Mouse (Mus musculus) thymus, adult 2 months (tissue): ENCODE measurements around the gene Hist1h4d. TPM values are rescaled to one million over a fixed set of nuclear protein-coding genes. Genes with fewer than 3 reads are reported as not detected.
A peak's percentile ranks its signal among the peaks of the same experiment; 100 is the strongest.
"Not testable (repeated sequence)": the region's sequence is repeated elsewhere in the genome, so short reads cannot be mapped to it uniquely, and the experiment has no call there.

ENCODE experiments used
- DNase-seq: peaks from one replicate; pipeline ENCODE4 v3.0.0; 2021
- H3K27ac ChIP-seq: fragments of 200-500 bp; 2 replicates; pipeline ENCODE4 v1.5.1; 2012; ENCODE audit warnings: low read length, control low read depth; ENCODE audit not compliant: control insufficient read depth, insufficient read depth
- H3K27me3 ChIP-seq: fragments of 200-500 bp; 2 replicates; pipeline ENCODE4 v1.6.1; 2012; ENCODE audit warnings: mild to moderate bottlenecking, low read length, moderate library complexity, mixed read lengths; ENCODE audit not compliant: control insufficient read depth, insufficient read depth
- H3K36me3 ChIP-seq: fragments of 200-500 bp; 2 replicates; pipeline ENCODE4 v1.6.1; 2012; ENCODE audit warnings: mild to moderate bottlenecking, low read length, moderate library complexity; ENCODE audit not compliant: control insufficient read depth, insufficient read depth
- H3K4me1 ChIP-seq: fragments of 200-500 bp; replicated peaks from 2 replicates; pipeline ENCODE4 v1.6.1; 2012; ENCODE audit warnings: low read length; ENCODE audit not compliant: control insufficient read depth, insufficient read depth
- H3K4me3 ChIP-seq: fragments of 200-500 bp; 2 replicates; pipeline ENCODE4 v1.5.1; 2012; ENCODE audit warnings: mild to moderate bottlenecking, low read length, control low read depth, moderate library complexity; ENCODE audit not compliant: control insufficient read depth, insufficient read depth
- CTCF ChIP-seq: fragments of 200-500 bp; IDR thresholded peaks from 2 replicates; pipeline ENCODE4 v1.5.1; 2012; ENCODE audit warnings: mild to moderate bottlenecking, control low read depth, low read length, moderate library complexity, borderline replicate concordance; ENCODE audit not compliant: control insufficient read depth, poor library complexity, insufficient read depth; ENCODE audit errors: extremely low read depth
- POLR2A ChIP-seq: fragments of 200-500 bp; IDR thresholded peaks from 2 replicates; pipeline ENCODE4 v1.6.1; 2012; ENCODE audit warnings: mild to moderate bottlenecking, low read length, control low read depth, moderate library complexity; ENCODE audit not compliant: control insufficient read depth, poor library complexity, insufficient read depth; ENCODE audit errors: extremely low read depth
- WGBS: fragments of 180-500 bp; shearing (Covaris S2); methylation state at CpG from one replicate; pipeline ENCODE4 v1.1.7; 2018; 5-methylcytosine and 5-hydroxymethylcytosine counted together
- polyA plus RNA-seq: library from polyadenylated mRNA; depleted of rRNA; stranded (reverse); fragments of >200 nt; gene quantifications from 2 replicates; pipeline ENCODE4 v1.2.3, GENCODE M21; 2012; rRNA removed

The Hist1h4d gene
- polyA plus RNA-seq, 1 experiment: 115 TPM

DNA sequence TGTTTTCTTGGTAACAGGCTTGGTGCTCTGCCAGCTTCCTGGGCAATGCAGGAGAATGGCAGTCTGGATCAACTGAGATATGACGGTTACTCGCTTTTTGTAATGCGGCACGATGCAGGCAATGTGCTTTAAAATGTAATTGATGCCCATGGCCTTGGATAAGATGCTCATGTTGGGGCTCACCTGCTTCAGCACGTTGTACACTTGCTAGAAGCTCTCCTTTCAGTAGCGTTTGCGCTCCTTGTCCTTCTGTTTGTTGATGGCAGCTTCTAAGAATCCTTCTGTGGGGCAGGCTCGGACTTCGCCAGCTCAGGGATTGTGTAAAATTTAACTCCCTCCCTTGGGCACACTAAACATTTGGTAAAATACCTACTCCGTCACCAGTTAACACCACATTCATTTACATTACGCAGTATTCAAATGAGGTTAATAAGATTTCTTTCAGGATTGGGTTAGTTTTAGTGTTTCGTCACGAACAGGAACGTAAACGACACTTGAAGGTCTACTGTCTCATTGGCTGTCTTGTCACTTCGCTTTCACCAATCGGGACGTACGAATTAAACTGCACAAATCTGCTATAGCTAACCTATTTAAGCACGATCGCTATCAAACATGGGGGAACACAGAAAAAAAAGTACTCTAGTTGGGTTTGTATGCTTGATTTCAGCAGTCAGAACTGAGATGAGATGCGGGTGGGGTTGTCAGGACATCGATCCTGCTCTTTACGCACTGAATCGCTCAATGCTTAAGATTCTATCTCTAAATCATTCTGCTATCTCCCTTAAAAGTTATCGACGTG, 39.5 kb downstream of the Hist1h4d start, which contains the start of gene Hist1h2be:
Hist1h2be (minus strand) TSS at position 392 of the 799 bp plus-strand sequence.
- peak; percentile 61 for DNase-seq
- under 1% methylated on average over 27 of the region's 27 CpGs for WGBS
- Histone ChIP-seq H3K27me3 (no peaks in the 10 kb centered on the region), H3K4me1 (peaks cover 2% of the 10 kb centered on the region; the same call in 1 of the 2 replicates), H3K27ac (peak within 1 kb of the TSS; percentile 99), H3K4me3 (peak within 1 kb of the TSS; percentile 67), H3K36me3 (no peaks in the 10 kb centered on the region)
- TF ChIP-seq CTCF: no peak
- TF ChIP-seq POLR2A: no peak

DNA sequence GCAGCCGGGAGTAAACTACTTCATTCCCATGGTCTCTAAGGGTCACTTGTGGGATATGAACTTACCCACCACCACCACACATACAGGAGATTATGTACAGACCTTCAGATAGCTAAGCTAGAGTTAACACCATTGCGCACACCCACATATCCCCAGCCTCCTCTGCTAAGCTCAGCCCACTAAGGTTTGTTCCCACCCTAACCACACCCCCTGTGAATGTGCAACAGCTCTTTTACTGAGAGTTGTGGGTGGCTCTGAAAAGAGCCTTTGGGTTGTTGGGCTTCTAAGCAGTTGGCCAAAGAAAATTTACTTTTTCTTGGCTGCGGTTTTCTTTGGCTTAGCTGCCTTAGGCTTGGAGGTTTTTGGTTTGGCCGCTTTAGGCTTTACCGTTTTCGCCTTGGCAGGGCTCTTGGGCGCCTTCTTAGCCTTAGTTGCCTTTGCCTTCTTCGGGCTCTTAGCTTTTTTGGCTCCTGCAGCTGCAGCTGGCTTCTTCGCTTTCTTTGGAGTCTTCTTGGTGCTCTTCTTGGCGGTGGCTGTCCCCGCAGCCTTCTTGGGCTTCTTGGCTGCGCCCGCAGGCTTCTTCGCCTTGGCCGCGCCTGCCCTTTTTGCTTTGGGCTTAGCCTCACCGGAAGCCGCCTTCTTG, 40.3 kb downstream of the Hist1h4d start:
- H3K4me1 ChIP-seq: peaks cover 2% of the 10 kb centered on the region; the same call in 1 of the 2 replicates
- H3K36me3 ChIP-seq: no peaks in the 10 kb centered on the region
- under 1% methylated on average over 18 of the region's 18 CpGs for WGBS
- no peak for TF ChIP-seq POLR2A
- TF ChIP-seq CTCF: no peak
- peak; percentile 70 for DNase-seq
- H3K4me3 ChIP-seq: peak overlapping the region; percentile 67
- H3K27ac ChIP-seq: peak overlapping the region; percentile 99
- no peaks in the 10 kb centered on the region for H3K27me3 ChIP-seq

DNA sequence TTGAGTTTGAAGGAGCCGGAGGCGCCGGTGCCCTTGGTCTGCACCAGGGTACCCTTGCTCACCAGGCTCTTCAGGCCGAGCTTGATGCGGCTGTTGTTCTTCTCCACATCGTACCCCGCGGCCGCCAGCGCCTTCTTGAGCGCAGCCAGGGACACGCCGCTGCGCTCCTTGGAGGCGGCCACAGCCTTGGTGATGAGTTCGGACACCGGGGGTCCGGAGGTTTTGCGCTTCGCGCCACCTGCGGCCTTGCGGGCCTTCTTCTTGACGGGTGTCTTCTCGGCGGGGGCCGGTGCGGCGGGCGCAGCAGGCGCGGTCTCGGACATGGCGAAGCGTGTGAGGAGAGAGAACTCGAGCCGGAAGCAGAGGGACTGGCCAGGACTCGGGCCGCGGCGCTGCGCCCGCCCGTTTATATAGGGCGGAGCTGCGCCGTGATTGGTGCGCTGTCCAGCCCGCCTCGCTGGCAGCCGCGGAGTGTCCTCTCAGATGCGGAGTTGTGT, 40.8 kb downstream of the Hist1h4d start, which contains the start of gene Hist1h1e:
Hist1h1e (minus strand) TSS at position 384 of the 497 bp plus-strand sequence.
- H3K4me3 ChIP-seq: peak within 1 kb of the TSS; percentile 67
- H3K4me1 ChIP-seq, H3K27me3 ChIP-seq, H3K36me3 ChIP-seq: not testable (repeated sequence)
- TF ChIP-seq POLR2A (peak; percentile 91), CTCF (0 out of 2 replicates have a peak, but pooled peaks have one; percentile 39)
- under 1% methylated on average over 52 of the region's 53 CpGs for WGBS
- peak within 1 kb of the TSS; percentile 99 for H3K27ac ChIP-seq
- peak; percentile 86 for DNase-seq

DNA sequence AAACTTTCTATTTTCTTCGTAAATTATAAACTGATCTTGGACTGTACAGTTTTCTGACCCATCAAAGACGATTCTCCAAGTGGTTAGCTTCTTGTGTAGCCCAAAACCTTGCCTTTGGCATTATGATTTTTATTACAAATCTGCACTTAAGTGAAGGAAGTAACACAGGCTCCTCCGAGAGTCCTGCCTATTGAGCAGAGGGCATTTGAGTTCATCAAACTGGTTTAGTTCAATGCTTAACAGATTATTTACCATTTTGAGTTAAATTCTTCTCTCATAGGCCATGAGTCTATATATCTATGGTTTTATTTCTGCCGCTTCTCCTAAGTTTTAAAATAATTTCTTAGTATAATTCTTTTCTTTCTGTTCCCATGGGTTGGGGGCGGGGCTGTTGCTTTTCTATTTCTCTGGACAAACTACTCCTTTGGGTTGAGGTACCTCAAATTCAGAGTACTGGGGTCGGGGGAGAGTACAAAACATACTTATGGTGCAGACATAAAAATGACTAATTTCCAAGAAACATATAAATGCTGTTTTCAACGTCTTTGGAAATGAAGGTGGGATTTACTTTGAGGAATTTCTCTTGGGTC, 41.6 kb downstream of the Hist1h4d start:
- 27% methylated on average over 7 of the region's 7 CpGs for WGBS
- Histone ChIP-seq H3K4me1 (peaks cover 2% of the 10 kb centered on the region; the same call in 1 of the 2 replicates), H3K36me3 (no peaks in the 10 kb centered on the region), H3K27me3 (no peaks in the 10 kb centered on the region), H3K27ac (no peak overlapping the region; the same call in 1 of the 2 replicates), H3K4me3 (no peak overlapping the region)
- peak; percentile 23 for DNase-seq
- TF ChIP-seq CTCF: no peak
- no peak for TF ChIP-seq POLR2A

DNA sequence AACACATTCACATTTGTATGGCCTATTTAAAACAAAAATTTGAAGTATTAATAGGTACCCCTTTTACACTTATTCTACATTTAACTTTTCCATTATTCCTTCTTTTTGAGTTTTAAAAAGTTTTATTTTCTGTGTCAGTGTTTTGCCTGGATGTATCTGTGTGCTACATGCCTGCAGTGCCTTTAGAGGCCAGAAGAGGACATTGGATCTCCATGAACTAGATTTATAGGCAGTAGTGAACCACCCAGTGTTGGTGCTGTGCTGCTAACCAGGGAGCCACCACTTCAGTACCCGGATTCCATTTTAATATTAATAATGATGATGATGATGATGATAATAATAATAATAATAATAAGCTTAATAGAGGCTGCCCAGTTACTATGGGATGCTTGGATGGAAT, 49.3 kb downstream of the Hist1h4d start:
- H3K4me1 ChIP-seq: no peaks in the 10 kb centered on the region
- H3K27ac ChIP-seq: no peak overlapping the region
- no peak overlapping the region for H3K4me3 ChIP-seq
- H3K27me3 ChIP-seq: no peaks in the 10 kb centered on the region
- no peak for DNase-seq
- no peaks in the 10 kb centered on the region for H3K36me3 ChIP-seq
- 8% methylated on average over 1 of the region's 1 CpGs for WGBS
- TF ChIP-seq POLR2A: no peak
- no peak for TF ChIP-seq CTCF

Other genes starting within 250 kb of the Hist1h4d start
- gene Zfp322a, start 212.4 kb upstream of the Hist1h4d start, polyA plus RNA-seq: 2.4 and 3.7 TPM in 2 replicates
- gene Abt1, start 157.7 kb upstream of the Hist1h4d start, polyA plus RNA-seq: 4.2 and 4.5 TPM in 2 replicates
- 0.05 and 0.15 TPM in 2 replicates for gene Btn1a1, start 115.7 kb upstream of the Hist1h4d start, polyA plus RNA-seq
- gene Btn2a2, start 92.7 kb upstream of the Hist1h4d start, polyA plus RNA-seq: 0.23 and 0.27 TPM in 2 replicates
- gene Hist1h4h, start 50.5 kb upstream of the Hist1h4d start, polyA plus RNA-seq: 150 and 182 TPM in 2 replicates
- 4,070 and 5,945 TPM in 2 replicates for gene Hist1h2af, start 47.7 kb upstream of the Hist1h4d start, polyA plus RNA-seq
- 496 and 661 TPM in 2 replicates for gene Hist1h3g, start 46.2 kb upstream of the Hist1h4d start, polyA plus RNA-seq
- 37.8 and 51.2 TPM in 2 replicates for gene Hist1h2bh, start 38.2 kb upstream of the Hist1h4d start, polyA plus RNA-seq
- gene Hist1h3f, start 37.5 kb upstream of the Hist1h4d start, polyA plus RNA-seq: 72.3 and 87.8 TPM in 2 replicates
- 208 and 221 TPM in 2 replicates for gene Hist1h4f, start 29.9 kb upstream of the Hist1h4d start, polyA plus RNA-seq
- 1.9 and 2.9 TPM in 2 replicates for gene Hist1h1d, start 28.3 kb upstream of the Hist1h4d start, polyA plus RNA-seq
- 245 and 339 TPM in 2 replicates for gene Hist1h3e, start 19.2 kb upstream of the Hist1h4d start, polyA plus RNA-seq
- 174 and 210 TPM in 2 replicates for gene Hist1h2ae, start 10.4 kb upstream of the Hist1h4d start, polyA plus RNA-seq
- 523 and 578 TPM in 2 replicates for gene Hist1h2bg, start 10.2 kb upstream of the Hist1h4d start, polyA plus RNA-seq
- 277 and 362 TPM in 2 replicates for gene Hist1h2bf, start 7.4 kb upstream of the Hist1h4d start, polyA plus RNA-seq
- 76.8 and 109 TPM in 2 replicates for gene Hist1h2ad, start 7.2 kb upstream of the Hist1h4d start, polyA plus RNA-seq
- gene Hist1h3d, start 5.8 kb upstream of the Hist1h4d start, polyA plus RNA-seq: 161 and 207 TPM in 2 replicates
- gene Hist1h2be, start 39.5 kb downstream of the Hist1h4d start, polyA plus RNA-seq: 14.4 and 19.9 TPM in 2 replicates
- 9.4 and 18.5 TPM in 2 replicates for gene Hist1h1e, start 41.0 kb downstream of the Hist1h4d start, polyA plus RNA-seq
- 11.0 and 12.9 TPM in 2 replicates for gene Hist1h2ac, start 102.3 kb downstream of the Hist1h4d start, polyA plus RNA-seq
- 153 and 154 TPM in 2 replicates for gene Hist1h2bc, start 102.6 kb downstream of the Hist1h4d start, polyA plus RNA-seq
- 0.11 TPM in 1 of 2 replicates, not detected in the other for gene Hist1h1t, start 114.2 kb downstream of the Hist1h4d start, polyA plus RNA-seq
- 69.8 and 70.6 TPM in 2 replicates for gene Hist1h4c, start 116.9 kb downstream of the Hist1h4d start, polyA plus RNA-seq
- gene Hfe, start 129.3 kb downstream of the Hist1h4d start, polyA plus RNA-seq: 9.8 and 13.5 TPM in 2 replicates
- gene Hist1h1c, start 157.2 kb downstream of the Hist1h4d start, polyA plus RNA-seq: 40.9 and 48.1 TPM in 2 replicates
- gene Hist1h3c, start 164.0 kb downstream of the Hist1h4d start, polyA plus RNA-seq: 377 and 602 TPM in 2 replicates
- gene Hist1h2bb, start 165.1 kb downstream of the Hist1h4d start, polyA plus RNA-seq: 160 and 224 TPM in 2 replicates
- 258 and 455 TPM in 2 replicates for gene Hist1h2ab, start 169.5 kb downstream of the Hist1h4d start, polyA plus RNA-seq
- 529 and 561 TPM in 2 replicates for gene Hist1h3b, start 170.7 kb downstream of the Hist1h4d start, polyA plus RNA-seq
- gene Hist1h4b, start 175.4 kb downstream of the Hist1h4d start, polyA plus RNA-seq: 101 and 134 TPM in 2 replicates
- 295 and 320 TPM in 2 replicates for gene Hist1h4a, start 179.6 kb downstream of the Hist1h4d start, polyA plus RNA-seq
- 348 and 451 TPM in 2 replicates for gene Hist1h3a, start 180.8 kb downstream of the Hist1h4d start, polyA plus RNA-seq
- 18.2 and 21.2 TPM in 2 replicates for gene Hist1h1a, start 182.1 kb downstream of the Hist1h4d start, polyA plus RNA-seq
- not detected in 2 replicates for gene Trim38, start 188.3 kb downstream of the Hist1h4d start, polyA plus RNA-seq
- gene Slc17a2, start 225.4 kb downstream of the Hist1h4d start, polyA plus RNA-seq: 0.08 and 0.26 TPM in 2 replicates